Mouse (Mus musculus) forebrain, embryonic 11.5 days (tissue): Measurements from ENCODE around the gene Tsen54. TPM values are rescaled to one million over a fixed set of nuclear protein-coding genes. Genes with fewer than 3 reads are reported as not detected.

Experiments
- ATAC-seq: fragments of 200-750 bp; cut with Nextera tagmentation; replicated peaks from 2 replicates; pipeline ENCODE4 v1.8.0; 2017; ENCODE audit warnings: moderate TSS enrichment; ENCODE audit not compliant: low FRiP score
- DNase-seq: peaks from one replicate; pipeline ENCODE4 v3.0.0-alpha.2; 2017; ENCODE audit warnings: low spot score
- H3K27ac ChIP-seq: fragments of 300-500 bp; sonication (generic); 2 replicates; pipeline ENCODE4 v1.5.1; 2014; ENCODE audit warnings: low read depth, low read length
- H3K27me3 ChIP-seq: fragments of 300-500 bp; sonication (generic); 2 replicates; pipeline ENCODE4 v1.6.1; 2014; ENCODE audit warnings: mild to moderate bottlenecking, low read length, mixed read lengths; ENCODE audit not compliant: control insufficient read depth, insufficient read depth
- H3K36me3 ChIP-seq: fragments of 300-500 bp; sonication (generic); 2 replicates; pipeline ENCODE4 v1.6.1; 2014; ENCODE audit warnings: mild to moderate bottlenecking, low read length, moderate library complexity, mixed read lengths; ENCODE audit not compliant: control insufficient read depth, insufficient read depth
- H3K4me1 ChIP-seq: fragments of 300-500 bp; sonication (generic); replicated peaks from 2 replicates; pipeline ENCODE4 v1.6.1; 2014; ENCODE audit warnings: low read length, mixed read lengths; ENCODE audit not compliant: control insufficient read depth, insufficient read depth
- H3K4me2 ChIP-seq: fragments of 300-500 bp; sonication (generic); 2 replicates; pipeline ENCODE4 v1.6.1; 2014; ENCODE audit warnings: low read depth, mild to moderate bottlenecking, low read length, moderate library complexity, mixed read lengths; ENCODE audit not compliant: severe bottlenecking
- H3K4me3 ChIP-seq: fragments of 300-500 bp; sonication (generic); 2 replicates; pipeline ENCODE4 v1.5.1; 2014; ENCODE audit warnings: low read depth, low read length
- H3K9ac ChIP-seq: fragments of 300-500 bp; sonication (generic); 2 replicates; pipeline ENCODE4 v1.6.1; 2014; ENCODE audit warnings: low read length
- H3K9me3 ChIP-seq: fragments of 300-500 bp; sonication (generic); 2 replicates; pipeline ENCODE4 v1.6.1; 2016; ENCODE audit warnings: low read length, mixed read lengths; ENCODE audit not compliant: control insufficient read depth
- WGBS: fragments of 180-500 bp; shearing (Covaris S2); extraction: QIAGEN DNeasy Blood & Tissue Kit; methylation state at CpG from one replicate; pipeline ENCODE4 v1.1.7; 2014; 5-methylcytosine and 5-hydroxymethylcytosine counted together
- polyA plus RNA-seq: library from polyadenylated mRNA; unstranded; fragments of >200 nt; fragmentation: Nextera tagmentation; extraction: Ambion mirVana; gene quantifications from 2 replicates; pipeline ENCODE4 v1.2.1, GENCODE M21; 2014

Gene Tsen54
- polyA plus RNA-seq, 1 experiment from 2014 or later: 33.4 TPM

- 49% methylated on average over 4 of the region's 4 CpGs for WGBS
- H3K4me3 ChIP-seq: no peak overlapping the region
- H3K36me3 ChIP-seq: no peaks in the 10 kb centered on the region
- no peak for ATAC-seq
- H3K4me2 ChIP-seq: no peak overlapping the region
- H3K4me1 ChIP-seq: peaks cover 12% of the 10 kb centered on the region; the same call in 1 of the 2 replicates
- no peaks in the 10 kb centered on the region; the same call in 1 of the 2 replicates for H3K27me3 ChIP-seq
- no peak overlapping the region for H3K27ac ChIP-seq
- no peaks in the 10 kb centered on the region for H3K9me3 ChIP-seq
- no peak for DNase-seq
- H3K9ac ChIP-seq: no peak overlapping the region
These were observed 24.4 kb downstream of the Tsen54 start for GRCm38 (mm10) chr11:115838895-115839311.

GRCm38 (mm10) chr11:115839732-115840131, 25.2 kb downstream of the Tsen54 start:
- Histone ChIP-seq H3K9ac (no peak overlapping the region), H3K27me3 (no peaks in the 10 kb centered on the region; the same call in 1 of the 2 replicates), H3K9me3 (no peaks in the 10 kb centered on the region), H3K4me3 (no peak overlapping the region), H3K36me3 (no peaks in the 10 kb centered on the region), H3K4me1 (peaks cover 12% of the 10 kb centered on the region; the same call in 1 of the 2 replicates), H3K27ac (no peak overlapping the region), H3K4me2 (no peak overlapping the region)
- no peak for ATAC-seq
- 54% methylated on average over 3 of the region's 3 CpGs for whole genome bisulfite sequencing
- DNase-seq: no peak

DNA sequence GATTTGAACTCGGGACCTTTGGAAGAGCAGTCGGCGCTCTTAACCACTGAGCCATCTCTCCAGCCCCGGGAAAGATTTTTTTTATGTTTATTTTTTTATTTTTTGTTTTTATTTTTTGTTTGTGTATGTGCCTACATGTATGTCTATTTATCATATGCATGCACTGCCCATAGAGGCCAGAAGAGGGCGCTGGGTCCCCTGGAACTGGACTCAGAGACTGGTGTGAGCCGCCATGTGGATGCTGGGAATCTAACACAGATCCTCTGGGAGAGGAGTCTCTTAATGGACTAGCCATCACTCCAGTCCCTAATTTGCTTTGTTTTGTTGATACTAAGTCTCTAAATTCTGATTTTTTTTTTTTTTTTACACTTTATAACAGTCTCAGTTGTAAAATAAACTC, 26.5 kb downstream of the Tsen54 start:
- Histone ChIP-seq H3K4me3 (no peak overlapping the region), H3K27ac (no peak overlapping the region), H3K36me3 (no peaks in the 10 kb centered on the region), H3K9me3 (no peaks in the 10 kb centered on the region), H3K4me2 (no peak overlapping the region), H3K27me3 (no peaks in the 10 kb centered on the region; the same call in 1 of the 2 replicates), H3K9ac (no peak overlapping the region), H3K4me1 (peaks cover 11% of the 10 kb centered on the region; the same call in 1 of the 2 replicates)
- DNase-seq (no peak), ATAC-seq (no peak)
- 86% methylated on average over 6 of the region's 6 CpGs for WGBS

GRCm38 (mm10) chr11:115841961-115842550, 27.5 kb downstream of the Tsen54 start:
- Histone ChIP-seq H3K36me3 (no peaks in the 10 kb centered on the region), H3K9ac (no peak overlapping the region), H3K4me3 (no peak overlapping the region), H3K9me3 (no peaks in the 10 kb centered on the region), H3K27ac (peak overlapping the region; percentile 15; the same call in 1 of the 2 replicates), H3K4me2 (no peak overlapping the region), H3K27me3 (no peaks in the 10 kb centered on the region), H3K4me1 (peaks cover 7% of the 10 kb centered on the region; the same call in 1 of the 2 replicates)
- peak; percentile 63 for DNase-seq
- no peak for ATAC-seq
- WGBS: 25% methylated on average over 6 of the region's 6 CpGs

- Histone ChIP-seq H3K36me3 (no peaks in the 10 kb centered on the region), H3K4me3 (no peak overlapping the region), H3K9me3 (no peaks in the 10 kb centered on the region), H3K27me3 (no peaks in the 10 kb centered on the region), H3K9ac (no peak overlapping the region), H3K4me1 (peaks cover 7% of the 10 kb centered on the region; the same call in 1 of the 2 replicates), H3K27ac (no peak overlapping the region), H3K4me2 (no peak overlapping the region)
- ATAC-seq: no peak
- 84% methylated on average over 11 of the region's 14 CpGs for WGBS
- no peak for DNase-seq
These were observed 28.8 kb downstream of the Tsen54 start for GRCm38 (mm10) chr11:115843141-115843890.

GRCm38 (mm10) chr11:115843891-115844239, 29.3 kb downstream of the Tsen54 start:
- H3K9ac ChIP-seq: no peak overlapping the region
- DNase-seq (no peak), ATAC-seq (no peak)
- H3K27ac ChIP-seq: no peak overlapping the region
- H3K9me3 ChIP-seq: no peaks in the 10 kb centered on the region
- H3K4me3 ChIP-seq: no peak overlapping the region
- H3K4me1 ChIP-seq: peaks cover 7% of the 10 kb centered on the region; the same call in 1 of the 2 replicates
- 85% methylated on average over 5 of the region's 5 CpGs for WGBS
- no peaks in the 10 kb centered on the region for H3K36me3 ChIP-seq
- no peaks in the 10 kb centered on the region for H3K27me3 ChIP-seq
- no peak overlapping the region for H3K4me2 ChIP-seq

GRCm38 (mm10) chr11:115844240-115844639, 29.7 kb downstream of the Tsen54 start:
- ATAC-seq: no peak
- Histone ChIP-seq H3K9me3 (no peaks in the 10 kb centered on the region), H3K9ac (no peak overlapping the region), H3K36me3 (no peaks in the 10 kb centered on the region), H3K4me1 (peaks cover 7% of the 10 kb centered on the region; the same call in 1 of the 2 replicates), H3K27me3 (no peaks in the 10 kb centered on the region), H3K4me3 (no peak overlapping the region), H3K27ac (no peak overlapping the region), H3K4me2 (no peak overlapping the region)
- WGBS: 68% methylated on average over 8 of the region's 8 CpGs
- DNase-seq: no peak

- Histone ChIP-seq H3K9ac (no peak overlapping the region), H3K27ac (no peak overlapping the region), H3K27me3 (no peaks in the 10 kb centered on the region), H3K36me3 (no peaks in the 10 kb centered on the region), H3K4me1 (peaks cover 7% of the 10 kb centered on the region; the same call in 1 of the 2 replicates), H3K9me3 (no peaks in the 10 kb centered on the region), H3K4me2 (no peak overlapping the region), H3K4me3 (no peak overlapping the region)
- DNase-seq (no peak), ATAC-seq (no peak)
- 97% methylated on average over 2 of the region's 2 CpGs for WGBS
These were observed 31.3 kb downstream of the Tsen54 start for GRCm38 (mm10) chr11:115845819-115846218.
